Mouse (Mus musculus): ENCODE measurements around the gene Ssbp2.

DNA sequence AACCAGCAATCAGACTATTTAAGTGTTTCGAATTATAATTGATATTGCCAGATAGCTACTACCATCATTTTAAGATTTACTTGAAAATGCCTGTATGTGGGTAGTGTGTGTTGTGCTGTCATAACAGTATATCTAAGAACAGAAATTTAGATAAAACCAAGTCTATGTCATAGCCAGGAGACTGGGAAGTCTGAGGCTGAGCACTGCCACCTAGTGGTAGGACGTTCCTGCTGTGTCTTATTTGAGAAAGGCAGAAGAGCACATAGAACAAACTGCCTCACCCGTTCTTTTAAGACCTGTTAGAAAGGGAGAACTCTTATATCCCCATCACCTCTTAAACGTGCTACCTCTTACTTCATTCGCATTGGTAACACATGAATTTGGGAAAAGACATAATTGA, 176.7 kb downstream of the Ssbp2 start:
- no peak for TF ChIP-seq CTCF (IDR thresholded peaks at IDR 0.05; ENCODE audit: borderline replicate concordance, control insufficient read depth, extremely low read depth, insufficient read depth, low read length, poor library complexity)
- no peak for TF ChIP-seq POLR2A (IDR thresholded peaks at IDR 0.05; ENCODE audit: control insufficient read depth, extremely low read depth, insufficient read depth, low read length, poor library complexity)

Data from thymus, adult 2 months (tissue).